Mouse (Mus musculus) CH12.LX (cell line): ENCODE results near the gene Map3k6. TPM values are rescaled to one million over a fixed set of nuclear protein-coding genes. Genes with fewer than 3 reads are reported as not detected.

Experiments used
- DNase-seq: peaks from one replicate; pipeline ENCODE4 v3.0.0-alpha.2; 2013; ENCODE audit errors: extremely low read depth
- H3K27ac ChIP-seq: 2 replicates; pipeline ENCODE4 v1.5.1; 2012; ENCODE audit warnings: low read depth, mild to moderate bottlenecking, control low read depth, moderate library complexity; ENCODE audit not compliant: insufficient read depth
- H3K27me3 ChIP-seq: replicated peaks from 2 replicates; pipeline ENCODE3; 2012; ENCODE audit warnings: inconsistent platforms
- H3K36me3 ChIP-seq, 2 experiments: replicated peaks in 1 of 2; 2 replicates each; pipeline versions ENCODE3 to v1.6.1; 2012; ENCODE audit warnings: inconsistent platforms in 1 of 2, low read length in 1 of 2, mild to moderate bottlenecking in 1 of 2, mixed read lengths in 1 of 2, moderate library complexity in 1 of 2; ENCODE audit not compliant: control insufficient read depth in 1 of 2, insufficient read depth in 1 of 2
- H3K4me1 ChIP-seq, 2 experiments: 2 replicates each; pipeline ENCODE4 v1.6.1; 2012; ENCODE audit warnings: inconsistent platforms in 1 of 2, moderate library complexity in 1 of 2; ENCODE audit not compliant: insufficient read depth in 2 of 2, control insufficient read depth in 1 of 2
- H3K4me2 ChIP-seq: 2 replicates; pipeline ENCODE4 v1.6.1; 2012; ENCODE audit warnings: low read depth, mild to moderate bottlenecking, control low read depth; ENCODE audit not compliant: poor library complexity, insufficient read depth, severe bottlenecking
- H3K4me3 ChIP-seq, 3 experiments: fragments of 150-350 bp in 1 of 3; sonication (generic) in 1 of 3; replicated peaks in 1 of 3; 2 replicates each; pipeline versions ENCODE3 to v1.5.1; 2011 to 2012; ENCODE audit warnings: low read depth in 2 of 3, low read length in 2 of 3, mild to moderate bottlenecking in 2 of 3, moderate library complexity in 2 of 3, control low read depth in 1 of 3, improper control_type of control experiment in 1 of 3, inconsistent platforms in 1 of 3, mixed read lengths in 1 of 3; ENCODE audit not compliant: poor library complexity in 1 of 3
- H3K79me2 ChIP-seq: replicated peaks from 2 replicates; pipeline ENCODE4 v1.6.1; 2012; ENCODE audit warnings: mild to moderate bottlenecking, moderate library complexity; ENCODE audit not compliant: control insufficient read depth, poor library complexity, insufficient read depth, severe bottlenecking; ENCODE audit errors: extremely low read depth
- H3K9ac ChIP-seq: 2 replicates; pipeline ENCODE4 v1.6.1; 2012; ENCODE audit warnings: low read depth, mild to moderate bottlenecking, control low read depth, moderate library complexity; ENCODE audit not compliant: insufficient read depth
- H3K9me3 ChIP-seq: replicated peaks from 2 replicates; pipeline ENCODE3; 2012; ENCODE audit warnings: low read length, inconsistent platforms, mixed read lengths
- BHLHE40 ChIP-seq: IDR thresholded peaks from 2 replicates; pipeline ENCODE4 v1.6.1; 2011; ENCODE audit warnings: mild to moderate bottlenecking, low read depth, low read length, improper control_type of control experiment
- CHD1 ChIP-seq: IDR thresholded peaks from 2 replicates; pipeline ENCODE4 v1.6.1; 2012; ENCODE audit warnings: low read depth, low read length, improper control_type of control experiment, inconsistent platforms
- CHD2 ChIP-seq: IDR thresholded peaks from 2 replicates; pipeline ENCODE4 v1.6.1; 2011; ENCODE audit warnings: low read length, improper control_type of control experiment
- E2F4 ChIP-seq: IDR thresholded peaks from 2 replicates; pipeline ENCODE4 v1.6.1; 2011; ENCODE audit warnings: low read depth, low read length, improper control_type of control experiment; ENCODE audit not compliant: insufficient replicate concordance
- ETS1 ChIP-seq: conservative IDR thresholded peaks from 2 replicates; pipeline ENCODE4 v1.6.1; 2012; ENCODE audit warnings: low read depth, mild to moderate bottlenecking, inconsistent platforms, low read length, improper control_type of control experiment, moderate library complexity
- GABPA ChIP-seq: IDR thresholded peaks from 2 replicates; pipeline ENCODE4 v1.6.1; 2012; ENCODE audit warnings: low read depth, low read length, improper control_type of control experiment, inconsistent platforms; ENCODE audit not compliant: insufficient replicate concordance
- HCFC1 ChIP-seq: IDR thresholded peaks from 2 replicates; pipeline ENCODE4 v1.6.1; 2012; ENCODE audit warnings: low read depth, mild to moderate bottlenecking, inconsistent platforms, low read length, improper control_type of control experiment
- IRF4 ChIP-seq: IDR thresholded peaks from 2 replicates; pipeline ENCODE4 v1.6.1; 2014; ENCODE audit warnings: low read depth, mild to moderate bottlenecking, inconsistent platforms, low read length, improper control_type of control experiment
- JUN ChIP-seq: IDR thresholded peaks from 2 replicates; pipeline ENCODE4 v1.6.1; 2011; ENCODE audit warnings: low read depth, mild to moderate bottlenecking, low read length, improper control_type of control experiment, moderate library complexity; ENCODE audit not compliant: insufficient read depth
- KAT2A ChIP-seq: IDR thresholded peaks from 2 replicates; pipeline ENCODE4 v1.6.1; 2012; ENCODE audit warnings: low read length, improper control_type of control experiment, inconsistent platforms; ENCODE audit not compliant: insufficient replicate concordance
- MAFK ChIP-seq: IDR thresholded peaks from 2 replicates; pipeline ENCODE4 v1.6.1; 2011; ENCODE audit warnings: low read length, improper control_type of control experiment; ENCODE audit not compliant: insufficient replicate concordance
- MAX ChIP-seq: IDR thresholded peaks from 2 replicates; pipeline ENCODE4 v1.6.1; 2011; ENCODE audit warnings: low read length, improper control_type of control experiment
- MXI1 ChIP-seq: IDR thresholded peaks from 2 replicates; pipeline ENCODE4 v1.6.1; 2011; ENCODE audit warnings: mild to moderate bottlenecking, low read depth, low read length, improper control_type of control experiment
- MYC ChIP-seq: IDR thresholded peaks from 2 replicates; pipeline ENCODE4 v1.6.1; 2011; ENCODE audit warnings: low read depth, mild to moderate bottlenecking, improper control_type of control experiment, low read length
- NELFE ChIP-seq: IDR thresholded peaks from 2 replicates; pipeline ENCODE4 v1.6.1; 2011; ENCODE audit warnings: low read depth, low read length, improper control_type of control experiment
- NRF1 ChIP-seq: IDR thresholded peaks from 2 replicates; pipeline ENCODE4 v1.6.1; 2014; ENCODE audit warnings: low read depth, mild to moderate bottlenecking, inconsistent platforms, low read length, improper control_type of control experiment, moderate library complexity
- POLR2A ChIP-seq: IDR thresholded peaks from 2 replicates; pipeline ENCODE4 v1.6.1; 2011; ENCODE audit warnings: low read depth, mild to moderate bottlenecking, improper control_type of control experiment, low read length
- POLR2AphosphoS2 ChIP-seq: IDR thresholded peaks from 2 replicates; pipeline ENCODE4 v1.6.1; 2011; ENCODE audit warnings: low read depth, low read length, improper control_type of control experiment
- RCOR1 ChIP-seq: conservative IDR thresholded peaks from 2 replicates; pipeline ENCODE4 v1.6.1; 2012; ENCODE audit warnings: low read depth, mild to moderate bottlenecking, inconsistent platforms, low read length, improper control_type of control experiment
- SIN3A ChIP-seq: IDR thresholded peaks from 2 replicates; pipeline ENCODE4 v1.6.1; 2012; ENCODE audit warnings: low read length, improper control_type of control experiment, inconsistent platforms
- TBP ChIP-seq: conservative IDR thresholded peaks from 2 replicates; pipeline ENCODE4 v1.6.1; 2011; ENCODE audit warnings: low read depth, low read length, improper control_type of control experiment
- USF1 ChIP-seq: IDR thresholded peaks from 2 replicates; pipeline ENCODE4 v1.6.1; 2014; ENCODE audit warnings: low read depth, mild to moderate bottlenecking, inconsistent platforms, low read length, improper control_type of control experiment
- ZC3H11A ChIP-seq: IDR thresholded peaks from 2 replicates; pipeline ENCODE4 v1.6.1; 2012; ENCODE audit warnings: low read depth, mild to moderate bottlenecking, inconsistent platforms, low read length, improper control_type of control experiment
- ZKSCAN1 ChIP-seq: IDR thresholded peaks from 2 replicates; pipeline ENCODE4 v1.6.1; 2012; ENCODE audit warnings: low read depth, inconsistent platforms, low read length, improper control_type of control experiment, borderline replicate concordance
- ZNF384 ChIP-seq: IDR thresholded peaks from 2 replicates; pipeline ENCODE4 v1.6.1; 2012; ENCODE audit warnings: low read depth, low read length, improper control_type of control experiment, inconsistent platforms
- dilution Hi-C: fragments of 300-500 bp; cut with MboI; formaldehyde crosslinking; loops from 2 replicates; pipeline ENCODE4 v1.14.3; 2020; ENCODE audit warnings: low sequenced_read_pairs; ENCODE audit not compliant: extremely low pct_unique_long_range_greater_than_20kb, extremely low pct_ligation_motif_present
- in situ Hi-C: fragments of 300-500 bp; cut with MboI; formaldehyde crosslinking; loops from 3 replicates; pipeline ENCODE4 v1.14.3; 2019; ENCODE audit warnings: low sequenced_read_pairs, low pct_ligation_motif_present, low pct_unique_long_range_greater_than_20kb, mixed read lengths
- polyA plus RNA-seq: library from polyadenylated mRNA; unstranded; fragments of >175 nt; gene quantifications from 2 replicates; pipeline ENCODE4 v1.2.1, GENCODE M21; 2012; ENCODE audit warnings: low read depth; ENCODE audit not compliant: insufficient read length
- total RNA-seq, 2 experiments: library from RNA; depleted of rRNA; stranded (reverse); fragments of 300-350 nt in 1 of 2; fragments of >200 nt in 1 of 2; gene quantifications; 2 replicates each; pipeline ENCODE4 v1.2.3; 2012 to 2014

Gene Map3k6
- total and polyA plus RNA-seq, 3 experiments: 0.21 TPM; not detected in 2

DNA sequence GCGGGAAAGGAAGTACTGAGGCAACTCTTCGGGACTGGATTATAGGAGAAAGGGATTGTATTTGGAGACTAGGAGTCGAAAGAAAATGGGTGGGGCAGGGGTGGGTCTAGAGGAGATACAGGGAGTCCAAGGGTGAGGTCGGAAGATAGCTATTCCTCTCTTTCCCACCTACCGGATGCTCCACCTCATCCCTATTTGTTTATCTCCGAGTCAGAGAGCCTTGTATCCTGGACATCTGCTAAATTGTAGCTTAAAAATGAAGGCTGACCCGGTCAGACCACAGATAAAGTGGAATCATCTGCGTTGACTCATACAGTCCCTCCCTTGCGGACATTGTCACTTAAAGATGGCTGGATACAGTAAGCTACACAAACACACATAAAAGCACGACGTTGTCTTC is 1.3 kb downstream of the Map3k6 start:
- in situ Hi-C loops (no loop called here), dilution Hi-C loops (no loop called here)
- H3K27ac ChIP-seq: no peak overlapping the region
- peaks cover 63% of the 10 kb centered on the region for H3K27me3 ChIP-seq
- peak overlapping the region; percentile 60 for H3K9ac ChIP-seq
- H3K79me2 ChIP-seq: no peaks in the 10 kb centered on the region
- no peaks in the 10 kb centered on the region for H3K36me3 ChIP-seq
- TF ChIP-seq MAFK (no peak), HCFC1 (no peak), NRF1 (no peak), MXI1 (no peak), USF1 (no peak), SIN3A (no peak), ZNF384 (no peak), CHD1 (no peak), ZC3H11A (no peak), IRF4 (no peak)
- TF ChIP-seq, all 38 proteins: peak for 0
- peak overlapping the region in 2 of 3 experiments; percentile 20 to 64 for H3K4me3 ChIP-seq
- H3K4me2 ChIP-seq: peak overlapping the region; percentile 93
- H3K4me1 ChIP-seq: peaks cover 0 to 16% of the 10 kb centered on the region in 2 experiments; a peak in 2 of 4 replicates
- no peak for DNase-seq
- H3K9me3 ChIP-seq: peaks cover 2% of the 10 kb centered on the region

GRCm38 (mm10) chr4:133242710-133243109 is 2.1 kb downstream of the Map3k6 start:
- in situ Hi-C loops: no loop called here
- H3K36me3 ChIP-seq: no peaks in the 10 kb centered on the region
- no peak for TF ChIP-seq ZC3H11A
- no peak for TF ChIP-seq JUN
- no peak for TF ChIP-seq ZKSCAN1
- no peak for TF ChIP-seq CHD2
- no peak for TF ChIP-seq HCFC1
- no peak for TF ChIP-seq MAX
- no peak for TF ChIP-seq POLR2A
- TF ChIP-seq MYC: no peak
- TF ChIP-seq POLR2AphosphoS2: no peak
- TF ChIP-seq RCOR1: no peak
- TF ChIP-seq BHLHE40: no peak
- TF ChIP-seq GABPA: no peak
- no peak for TF ChIP-seq E2F4
- TF ChIP-seq CHD1: no peak
- no peak for TF ChIP-seq KAT2A
- TF ChIP-seq TBP: no peak
- TF ChIP-seq USF1: no peak
- no peak for TF ChIP-seq NELFE
- TF ChIP-seq ETS1: no peak
- TF ChIP-seq NRF1: no peak
- TF ChIP-seq, all 38 proteins: peak for 0
- peaks cover 0 to 12% of the 10 kb centered on the region in 2 experiments; a peak in 2 of 4 replicates for H3K4me1 ChIP-seq
- H3K9me3 ChIP-seq: peaks cover 2% of the 10 kb centered on the region
- dilution Hi-C loops: no loop called here
- no peak overlapping the region for H3K9ac ChIP-seq
- no peak overlapping the region for H3K4me2 ChIP-seq
- no peak overlapping the region for H3K27ac ChIP-seq
- H3K4me3 ChIP-seq: no peak overlapping the region
- no peaks in the 10 kb centered on the region for H3K79me2 ChIP-seq
- peaks cover 70% of the 10 kb centered on the region for H3K27me3 ChIP-seq
- DNase-seq: no peak
